Mouse (Mus musculus) testis, adult 2 months (tissue): Measurements from ENCODE around the gene Pvrig. TPM values are rescaled to one million over a fixed set of nuclear protein-coding genes. Genes with fewer than 3 reads are reported as not detected.
"Not testable (repeated sequence)": the region's sequence is repeated elsewhere in the genome, so short reads cannot be mapped to it uniquely, and the experiment has no call there.

Source experiments
- H3K27ac ChIP-seq: fragments of 200-500 bp; 2 replicates; pipeline ENCODE4 v1.5.1; 2012; ENCODE audit warnings: low read depth, low read length; ENCODE audit not compliant: control insufficient read depth, insufficient read depth
- H3K27me3 ChIP-seq: fragments of 200-500 bp; 2 replicates; pipeline ENCODE4 v1.6.1; 2012; ENCODE audit warnings: mild to moderate bottlenecking, low read length, moderate library complexity; ENCODE audit not compliant: control insufficient read depth, insufficient read depth
- H3K36me3 ChIP-seq: fragments of 200-500 bp; 2 replicates; pipeline ENCODE4 v1.6.1; 2012; ENCODE audit warnings: mild to moderate bottlenecking, low read length; ENCODE audit not compliant: control insufficient read depth, insufficient read depth
- H3K4me1 ChIP-seq: fragments of 200-500 bp; 2 replicates; pipeline ENCODE4 v1.6.1; 2012; ENCODE audit warnings: low read length; ENCODE audit not compliant: control insufficient read depth, insufficient read depth
- H3K4me3 ChIP-seq: fragments of 200-500 bp; 2 replicates; pipeline ENCODE4 v1.5.1; 2012; ENCODE audit warnings: low read depth, mild to moderate bottlenecking, low read length, moderate library complexity, mixed read lengths; ENCODE audit not compliant: control insufficient read depth
- CTCF ChIP-seq: fragments of 200-500 bp; IDR thresholded peaks from 2 replicates; pipeline ENCODE4 v1.5.1; 2012; ENCODE audit warnings: low read depth, mild to moderate bottlenecking, inconsistent platforms, low read length, moderate library complexity; ENCODE audit not compliant: control insufficient read depth, insufficient read depth, insufficient replicate concordance
- POLR2A ChIP-seq: fragments of 200-500 bp; IDR thresholded peaks from 2 replicates; pipeline ENCODE4 v1.6.1; 2012; ENCODE audit warnings: low read depth, mild to moderate bottlenecking, inconsistent platforms, low read length, moderate library complexity; ENCODE audit not compliant: control insufficient read depth
- polyA plus RNA-seq: library from polyadenylated mRNA; depleted of rRNA; stranded (reverse); fragments of >200 nt; gene quantifications from 2 replicates; pipeline ENCODE4 v1.2.3, GENCODE M21; 2012; rRNA removed

Pvrig gene
- polyA plus RNA-seq, result 1.4 and 1.5 TPM in 2 replicates

DNA sequence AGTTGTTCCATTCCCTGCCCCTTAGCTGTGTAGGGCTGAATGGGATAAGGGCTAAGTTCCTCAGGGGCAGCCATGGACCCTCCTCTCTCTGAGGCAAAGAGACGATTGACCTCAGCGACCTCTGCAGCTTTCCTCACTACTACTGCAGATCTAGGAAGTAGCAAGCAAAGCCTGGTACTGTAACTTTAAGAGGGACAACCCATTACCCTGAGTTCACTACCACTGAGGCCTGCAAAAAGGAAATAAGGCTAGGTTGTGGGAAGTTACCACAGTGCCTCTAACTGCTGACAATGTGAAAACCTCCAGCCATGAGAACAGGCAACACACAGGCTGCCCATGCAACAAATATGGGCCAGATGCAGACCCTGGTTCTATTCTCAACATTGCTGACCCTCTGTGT, at the start of gene Pvrig:
Gene Pvrig (plus strand): TSS at position 301 of the 400 bp plus-strand sequence.
- no peaks in the 10 kb centered on the region for H3K36me3 ChIP-seq
- no peaks in the 10 kb centered on the region for H3K27me3 ChIP-seq
- H3K4me3 ChIP-seq, result no peak within 1 kb of the TSS
- TF ChIP-seq POLR2A, result no peak
- TF ChIP-seq CTCF, result no peak
- no peak within 1 kb of the TSS for H3K27ac ChIP-seq
- no peaks in the 10 kb centered on the region for H3K4me1 ChIP-seq

DNA sequence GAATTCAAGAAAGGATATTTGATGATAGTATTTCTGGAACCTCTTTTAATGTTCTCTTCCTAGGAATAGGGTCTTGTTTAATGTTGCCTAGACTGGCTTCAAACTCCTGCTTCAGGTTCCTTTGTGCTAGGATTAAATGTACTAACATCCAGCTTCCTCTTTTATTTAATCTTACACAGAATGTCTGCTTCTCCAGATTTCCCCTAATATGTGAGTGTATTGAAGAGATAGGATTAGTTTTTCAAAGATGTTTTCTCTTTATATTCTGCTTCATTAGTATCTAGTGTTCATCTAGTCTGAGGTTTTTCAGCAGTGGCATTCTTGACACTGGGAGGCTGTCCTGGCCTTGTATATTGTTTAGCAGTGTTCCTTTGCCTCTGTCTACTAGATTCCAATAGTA, 47.6 kb upstream of the Pvrig start:
- no peak overlapping the region for H3K4me3 ChIP-seq
- no peak overlapping the region for H3K27ac ChIP-seq
- no peak for TF ChIP-seq CTCF
- no peak for TF ChIP-seq POLR2A
- no peaks in the 10 kb centered on the region for H3K27me3 ChIP-seq
- H3K36me3 ChIP-seq, result peaks cover 6% of the 10 kb centered on the region
- H3K4me1 ChIP-seq, result no peaks in the 10 kb centered on the region

DNA sequence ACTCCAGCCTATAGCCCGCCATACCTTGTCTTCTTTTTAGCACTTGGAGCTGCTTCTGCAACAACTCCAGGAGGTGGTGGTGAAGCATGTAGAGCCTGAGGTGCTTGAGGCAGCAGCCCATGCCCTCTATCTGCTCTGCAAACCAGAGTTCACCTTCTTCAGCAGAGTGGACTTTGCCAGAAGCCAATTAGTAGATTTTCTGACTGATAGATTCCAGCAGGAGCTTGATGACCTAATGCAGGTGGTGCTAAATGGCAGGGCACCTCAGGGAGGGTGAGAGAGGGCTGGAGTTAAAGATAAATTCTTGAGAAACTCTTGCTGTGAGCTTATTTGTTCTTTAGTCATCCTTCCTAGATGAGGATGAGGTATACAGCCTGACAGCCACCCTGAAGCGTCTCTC, 42.1 kb upstream of the Pvrig start:
- TF ChIP-seq POLR2A (no peak), CTCF (no peak)
- H3K27ac ChIP-seq, result no peak overlapping the region
- peaks cover 15% of the 10 kb centered on the region for H3K36me3 ChIP-seq
- no peaks in the 10 kb centered on the region for H3K27me3 ChIP-seq
- no peaks in the 10 kb centered on the region for H3K4me1 ChIP-seq
- no peak overlapping the region for H3K4me3 ChIP-seq

DNA sequence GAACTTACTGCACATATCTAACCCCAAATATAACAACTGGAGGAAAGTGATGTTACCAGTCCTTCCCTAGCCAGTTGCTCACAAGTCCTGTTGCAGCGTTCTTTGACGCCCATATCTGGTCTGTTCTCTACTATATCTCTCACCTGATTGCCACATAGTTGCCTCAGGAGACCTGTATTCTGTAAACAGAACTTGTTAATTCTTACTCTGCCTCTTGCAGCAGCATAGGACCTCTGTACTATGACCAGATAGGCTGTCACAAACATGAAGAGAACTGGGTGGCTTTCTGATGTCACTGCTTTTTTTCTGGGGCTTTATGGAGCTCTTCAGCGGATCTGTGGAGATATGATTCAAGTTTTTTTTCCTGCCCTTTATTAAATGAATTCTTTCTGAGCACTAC, 29.0 kb upstream of the Pvrig start:
- Histone ChIP-seq H3K27me3 (no peaks in the 10 kb centered on the region), H3K27ac (no peak overlapping the region)
- no peak for TF ChIP-seq CTCF
- no peak for TF ChIP-seq POLR2A

DNA sequence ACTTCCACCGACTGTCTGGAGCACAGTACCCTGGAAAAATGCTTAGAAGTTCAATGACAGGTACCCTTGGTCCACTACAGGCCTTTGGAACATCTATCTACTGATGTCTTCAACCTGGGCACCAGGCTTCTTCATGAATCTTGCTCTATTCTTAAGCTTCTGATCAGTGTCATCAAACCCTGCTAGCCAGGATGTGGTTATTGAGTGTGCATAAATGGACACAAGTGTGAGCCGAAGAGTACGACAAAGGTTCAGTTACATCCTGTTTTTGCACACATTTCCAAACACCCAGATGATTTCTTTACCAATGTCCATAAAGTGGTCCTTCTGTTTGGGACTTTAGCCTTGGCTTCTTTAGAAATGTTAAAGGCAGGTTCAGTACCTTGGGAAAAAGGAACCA, 1.5 kb downstream of the Pvrig start:
- Histone ChIP-seq H3K27ac (no peak overlapping the region), H3K27me3 (no peaks in the 10 kb centered on the region), H3K4me3 (no peak overlapping the region), H3K4me1 (no peaks in the 10 kb centered on the region), H3K36me3 (no peaks in the 10 kb centered on the region)
- TF ChIP-seq POLR2A, result no peak
- no peak for TF ChIP-seq CTCF

More for the DNA sequence above, 29.0 kb upstream of the Pvrig start:
- Histone ChIP-seq H3K4me1 (no peaks in the 10 kb centered on the region), H3K36me3 (peaks cover 3% of the 10 kb centered on the region; the same call in 1 of the 2 replicates), H3K4me3 (no peak overlapping the region)

DNA sequence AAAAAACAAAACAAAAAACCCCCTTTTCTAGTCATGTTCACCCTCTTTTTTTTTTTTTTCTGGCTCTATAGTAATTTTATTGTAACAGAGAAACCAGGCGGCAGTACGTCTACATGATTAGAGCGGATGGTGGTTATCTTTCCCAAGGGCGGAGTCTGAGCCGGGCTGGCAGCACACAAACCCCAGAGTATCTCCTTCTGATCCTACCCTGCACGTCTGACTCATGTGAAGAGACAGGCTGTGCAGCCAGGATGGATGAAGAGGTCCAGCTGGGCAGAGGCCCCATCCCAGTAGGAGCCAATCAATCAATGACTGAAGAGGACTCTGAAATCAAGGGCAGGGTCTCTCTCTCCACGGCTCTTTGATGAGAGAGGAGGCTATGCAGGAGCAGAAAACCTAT, 21.4 kb downstream of the Pvrig start:
- not testable (repeated sequence) for H3K4me1 ChIP-seq

DNA sequence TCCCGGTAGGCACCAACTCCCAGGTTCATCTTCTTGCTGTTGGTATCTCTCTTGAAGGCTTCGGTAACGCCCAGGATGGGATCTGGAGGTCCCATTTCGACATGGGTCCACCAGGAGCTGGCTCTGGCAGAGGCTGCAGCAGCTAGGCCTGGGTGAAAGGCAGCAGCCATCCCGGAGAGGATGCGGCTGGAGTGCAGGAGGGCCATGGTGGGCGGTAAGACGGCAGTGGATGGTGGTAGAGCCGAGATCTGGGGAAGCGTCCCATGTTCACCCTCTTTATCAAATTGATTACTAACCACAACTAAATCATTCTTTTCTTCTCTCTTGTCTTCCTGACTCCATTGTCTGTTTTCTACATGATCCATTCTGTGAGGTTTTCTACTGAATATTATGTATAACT, 23.6 kb downstream of the Pvrig start:
- H3K27ac ChIP-seq, H3K27me3 ChIP-seq, H3K4me1 ChIP-seq, H3K36me3 ChIP-seq: not testable (repeated sequence)
- H3K4me3 ChIP-seq, result peak overlapping the region; percentile 50

More for the DNA sequence above, 21.4 kb downstream of the Pvrig start:
- H3K36me3 ChIP-seq, H3K27ac ChIP-seq, H3K4me3 ChIP-seq, H3K27me3 ChIP-seq: not testable (repeated sequence)

Other genes with a start within 250 kb of the Pvrig start
- 51.4 and 58.2 TPM in 2 replicates for gene Zscan21, start 225.1 kb upstream of the Pvrig start, polyA plus RNA-seq
- 1.8 and 2.2 TPM in 2 replicates for gene Zfp113, start 186.2 kb upstream of the Pvrig start, polyA plus RNA-seq
- 148 and 160 TPM in 2 replicates for gene Cops6, start 180.9 kb upstream of the Pvrig start, polyA plus RNA-seq
- gene Ap4m1, start 170.0 kb upstream of the Pvrig start, polyA plus RNA-seq, result 65.6 and 70.3 TPM in 2 replicates
- 93.6 and 96.0 TPM in 2 replicates for gene Mcm7, start 169.5 kb upstream of the Pvrig start, polyA plus RNA-seq
- 141 and 154 TPM in 2 replicates for gene Taf6, start 154.5 kb upstream of the Pvrig start, polyA plus RNA-seq
- 1.6 and 1.7 TPM in 2 replicates for gene Cnpy4, start 154.5 kb upstream of the Pvrig start, polyA plus RNA-seq
- 5.4 and 6.2 TPM in 2 replicates for gene Mblac1, start 147.6 kb upstream of the Pvrig start, polyA plus RNA-seq
- 0.14 and 0.19 TPM in 2 replicates for gene Nxpe5, start 116.1 kb upstream of the Pvrig start, polyA plus RNA-seq
- gene Lamtor4, start 86.5 kb upstream of the Pvrig start, polyA plus RNA-seq, result 23.2 and 28.3 TPM in 2 replicates
- 60.7 and 63.1 TPM in 2 replicates for gene BC037034, start 77.9 kb upstream of the Pvrig start, polyA plus RNA-seq
- gene Gal3st4, start 69.1 kb upstream of the Pvrig start, polyA plus RNA-seq, result 0.10 TPM in 2 replicates
- not detected in 2 replicates for gene Gm43720, start 62.0 kb upstream of the Pvrig start, polyA plus RNA-seq
- gene Gpc2, start 62.0 kb upstream of the Pvrig start, polyA plus RNA-seq, result 18.6 and 22.7 TPM in 2 replicates
- gene Stag3, start 61.7 kb upstream of the Pvrig start, polyA plus RNA-seq, result 201 and 224 TPM in 2 replicates
- gene Zfp157, start 99.5 kb downstream of the Pvrig start, polyA plus RNA-seq, result 2.5 and 2.9 TPM in 2 replicates
- 32.5 and 38.1 TPM in 2 replicates for gene 1700123K08Rik, start 222.8 kb downstream of the Pvrig start, polyA plus RNA-seq